Mouse (Mus musculus) left cerebral cortex, adult 2 months (tissue): ENCODE measurements around the gene Meis1. TPM values are rescaled to one million over a fixed set of nuclear protein-coding genes. Genes with fewer than 3 reads are reported as not detected.

Experiments used
- DNase-seq, 2 experiments: peaks; one replicate each; pipeline ENCODE4 v3.0.0; 2021 to 2022; ENCODE audit warnings: low spot score in 2 of 2, mixed read lengths in 1 of 2; ENCODE audit errors: extremely low spot score in 1 of 2
- H3K27ac ChIP-seq: fragments of 200-600 bp; 2 replicates; pipeline ENCODE4 v1.8.1; 2022
- H3K4me3 ChIP-seq: fragments of 200-600 bp; 2 replicates; pipeline ENCODE4 v1.8.1; 2022
- CTCF ChIP-seq: fragments of 200-600 bp; IDR thresholded peaks from 2 replicates; pipeline ENCODE4 v1.8.1; 2022; ENCODE audit warnings: antibody characterized with exemption, mild to moderate bottlenecking, moderate library complexity
- intact Hi-C: fragments of 180-260 bp; cut with DNase I; formaldehyde crosslinking; loops from one replicate; pipeline ENCODE4 v1.15.1; 2025
- total RNA-seq, 2 experiments: library from RNA; stranded (reverse); gene quantifications; 2 replicates each; pipeline ENCODE4 v1.2.3; 2021

Meis1 gene
- total RNA-seq, 2 experiments from 2014 or later: 4.8 to 4.9 TPM

DNA sequence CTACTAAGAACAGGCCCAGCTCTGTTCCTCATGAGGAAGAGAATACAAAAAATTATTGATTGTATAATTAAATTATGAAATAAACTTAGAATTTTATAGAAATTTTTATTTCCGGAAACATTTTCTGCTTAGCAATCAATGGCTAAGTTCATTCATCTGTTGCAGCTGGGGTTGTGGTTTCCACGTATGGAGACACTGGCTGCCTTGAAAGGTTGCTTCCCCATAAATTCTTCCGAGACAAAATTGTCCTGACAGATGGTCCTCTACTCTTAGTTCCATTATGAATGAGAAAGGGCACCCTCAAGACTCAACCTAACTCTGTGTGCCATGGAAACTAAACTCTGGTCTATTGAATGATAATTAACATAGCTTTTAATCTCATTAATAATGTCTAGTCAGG, 111.9 kb downstream of the Meis1 start:
- H3K27ac ChIP-seq: no peak overlapping the region
- intact Hi-C loops: no loop called here
- TF ChIP-seq CTCF: no peak
- H3K4me3 ChIP-seq: no peak overlapping the region
- DNase-seq: no peak

DNA sequence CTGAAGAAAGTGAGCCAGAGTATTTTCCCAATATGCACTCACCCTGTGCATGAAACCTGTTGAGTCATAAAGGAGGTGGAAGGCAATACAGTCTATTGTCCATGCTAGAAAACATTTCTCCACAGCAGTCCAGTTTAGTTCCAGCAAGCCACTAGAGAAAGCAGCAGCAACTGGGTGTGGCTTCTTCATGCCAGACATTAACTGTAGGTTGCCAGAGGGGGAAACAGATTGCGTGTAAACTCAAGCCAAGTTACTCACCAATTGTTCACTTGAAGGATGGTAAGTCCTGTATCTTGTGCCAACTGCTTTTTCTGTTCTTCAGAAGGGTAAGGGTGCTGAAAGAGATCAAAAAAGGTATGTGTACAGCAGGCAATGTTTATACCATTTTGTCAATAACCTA, 113.4 kb downstream of the Meis1 start:
- Histone ChIP-seq H3K27ac (no peak overlapping the region), H3K4me3 (no peak overlapping the region)
- intact Hi-C loops: no loop called here
- DNase-seq: no peak
- TF ChIP-seq CTCF: no peak

DNA sequence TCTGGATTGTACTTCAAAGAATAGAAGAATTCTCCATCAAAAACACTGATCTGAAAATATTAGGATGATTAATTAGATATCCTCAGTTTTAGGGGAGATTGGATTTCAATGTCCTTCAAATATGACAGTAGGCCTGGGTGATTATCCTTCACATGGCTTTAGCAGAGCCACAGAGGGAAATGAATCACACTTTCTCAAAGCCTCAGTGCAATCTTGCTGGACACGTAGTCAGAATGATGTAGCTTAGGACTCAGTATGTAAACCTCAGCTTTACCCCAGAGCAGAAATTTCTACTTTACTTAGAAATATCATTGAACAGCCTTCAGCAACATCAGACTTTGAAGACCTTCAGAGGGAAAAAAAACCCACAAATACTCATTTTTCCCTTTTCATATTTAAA, 113.9 kb downstream of the Meis1 start:
- no peak for DNase-seq
- TF ChIP-seq CTCF: no peak
- H3K27ac ChIP-seq: no peak overlapping the region
- H3K4me3 ChIP-seq: no peak overlapping the region
- intact Hi-C loops: no loop called here

DNA sequence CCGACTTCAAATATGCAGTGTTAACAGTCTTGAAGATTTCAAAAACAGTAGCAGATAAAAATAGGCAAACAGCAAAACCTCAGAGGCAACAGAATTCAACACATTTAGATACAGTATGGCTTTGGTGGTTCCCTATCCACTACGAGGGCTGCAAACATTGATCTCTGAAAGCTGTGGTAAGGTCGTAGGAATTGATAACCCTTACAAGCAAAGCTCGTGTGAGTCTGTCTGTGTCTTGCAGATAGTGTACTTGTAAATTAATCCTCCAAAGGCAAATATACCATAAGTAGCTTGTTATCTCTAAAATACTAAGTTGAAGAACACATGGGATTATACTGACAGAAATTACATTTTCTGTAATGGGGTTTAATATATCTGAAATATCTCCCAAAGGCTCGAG, 114.5 kb downstream of the Meis1 start:
- intact Hi-C loops: no loop called here
- TF ChIP-seq CTCF: no peak
- no peak for DNase-seq
- H3K27ac ChIP-seq: no peak overlapping the region
- H3K4me3 ChIP-seq: no peak overlapping the region

DNA sequence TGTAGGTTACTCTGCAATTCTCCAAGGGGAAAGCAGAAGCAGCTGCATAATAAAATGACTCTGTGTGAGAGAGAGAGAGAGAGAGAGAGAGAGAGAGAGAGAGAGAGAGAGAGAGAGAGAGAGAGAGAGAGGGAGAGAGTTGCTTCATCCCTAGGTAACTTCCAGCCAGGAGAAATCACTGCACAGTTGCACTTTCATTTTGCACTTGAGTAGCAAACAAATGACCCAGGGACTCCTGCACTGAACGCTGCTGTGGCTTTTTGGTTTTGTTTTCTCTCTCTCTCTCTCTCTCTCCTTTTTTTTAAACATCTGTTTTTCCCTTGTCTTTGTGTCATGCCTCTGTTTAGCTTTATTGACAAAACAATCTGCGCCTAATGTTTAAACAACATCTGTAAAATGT, 118.3 kb downstream of the Meis1 start:
- Histone ChIP-seq H3K4me3 (no peak overlapping the region), H3K27ac (no peak overlapping the region)
- DNase-seq: no peak
- TF ChIP-seq CTCF: no peak
- intact Hi-C loops: no loop called here

DNA sequence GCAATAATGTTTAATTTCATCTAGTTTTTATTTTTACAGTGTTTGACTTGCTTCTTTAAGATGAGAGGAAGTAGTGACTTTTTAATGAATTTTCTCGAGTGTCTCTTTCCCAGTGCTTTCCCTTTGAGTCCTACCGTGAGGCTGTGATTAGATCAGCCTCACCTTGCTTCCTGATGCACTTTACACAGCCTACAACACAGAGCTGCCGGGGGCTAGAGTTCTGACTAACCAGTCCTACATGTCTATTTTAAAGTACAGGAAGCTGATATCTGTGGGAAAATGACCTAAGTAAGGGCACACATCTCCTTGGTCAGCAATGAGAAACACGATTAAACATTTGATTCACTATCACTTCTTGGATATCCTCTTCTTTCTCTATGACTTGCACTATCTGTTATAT, 119.9 kb downstream of the Meis1 start:
- DNase-seq: no peak
- intact Hi-C loops: no loop called here
- no peak overlapping the region for H3K27ac ChIP-seq
- no peak overlapping the region for H3K4me3 ChIP-seq
- TF ChIP-seq CTCF: no peak

DNA sequence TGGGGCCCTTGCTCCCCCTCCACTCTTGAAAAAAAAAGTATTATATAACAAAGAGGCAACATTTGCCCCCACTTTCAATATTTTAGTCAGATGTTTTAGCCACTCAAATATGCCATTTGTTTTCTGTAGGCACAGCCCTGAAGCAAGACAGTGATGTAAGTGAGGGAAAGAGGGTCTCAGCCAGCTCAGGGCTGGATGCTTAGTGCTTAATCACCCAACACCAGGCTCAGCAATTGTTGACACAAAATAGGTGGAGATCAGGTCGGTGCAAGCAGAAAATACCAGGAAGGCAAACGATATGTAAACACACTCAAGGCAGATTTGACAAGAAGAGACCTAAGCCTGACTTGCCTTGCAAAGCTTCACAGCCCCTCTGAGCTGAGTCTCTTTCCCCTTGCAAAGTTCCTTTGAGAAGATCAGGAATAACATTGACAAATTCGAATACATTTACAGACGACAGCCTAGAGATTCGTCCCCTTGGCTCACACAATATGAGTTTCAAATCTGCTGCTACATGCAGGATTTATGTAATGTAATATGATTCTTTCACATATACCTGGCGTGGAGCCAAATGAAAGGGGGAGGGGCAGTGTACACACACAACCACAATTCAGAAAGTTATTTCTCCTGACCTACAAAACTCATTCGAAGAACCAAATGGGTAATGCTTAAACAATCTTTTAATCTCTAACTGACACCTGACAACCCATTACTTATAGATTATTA, 120.7 kb downstream of the Meis1 start:
- intact Hi-C loops: no loop called here
- TF ChIP-seq CTCF: no peak
- H3K27ac ChIP-seq: no peak overlapping the region

DNA sequence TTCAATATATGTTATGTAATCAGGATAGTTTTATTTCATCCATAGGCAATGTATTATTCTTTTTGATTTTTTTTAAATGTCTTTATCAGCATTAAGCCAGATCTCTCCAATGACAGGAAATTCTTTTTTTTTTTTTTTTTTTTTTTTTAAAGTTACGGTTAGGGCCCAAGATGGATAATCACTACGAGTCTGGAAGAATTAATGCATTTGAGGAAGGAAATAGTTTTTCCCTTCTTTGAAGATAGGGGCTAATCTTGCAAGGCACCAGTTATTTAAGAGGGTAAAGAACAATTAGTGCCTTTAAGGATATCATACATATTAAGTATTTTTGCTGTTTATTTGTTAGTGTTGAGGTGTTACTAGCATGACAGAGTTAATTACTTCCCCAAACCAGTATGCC, 121.5 kb downstream of the Meis1 start:
- no peak for TF ChIP-seq CTCF
- no peak overlapping the region for H3K4me3 ChIP-seq
- DNase-seq: no peak
- intact Hi-C loops: no loop called here
- no peak overlapping the region for H3K27ac ChIP-seq

More for the DNA sequence above, 120.7 kb downstream of the Meis1 start:
- no peak overlapping the region for H3K4me3 ChIP-seq
- no peak for DNase-seq

DNA sequence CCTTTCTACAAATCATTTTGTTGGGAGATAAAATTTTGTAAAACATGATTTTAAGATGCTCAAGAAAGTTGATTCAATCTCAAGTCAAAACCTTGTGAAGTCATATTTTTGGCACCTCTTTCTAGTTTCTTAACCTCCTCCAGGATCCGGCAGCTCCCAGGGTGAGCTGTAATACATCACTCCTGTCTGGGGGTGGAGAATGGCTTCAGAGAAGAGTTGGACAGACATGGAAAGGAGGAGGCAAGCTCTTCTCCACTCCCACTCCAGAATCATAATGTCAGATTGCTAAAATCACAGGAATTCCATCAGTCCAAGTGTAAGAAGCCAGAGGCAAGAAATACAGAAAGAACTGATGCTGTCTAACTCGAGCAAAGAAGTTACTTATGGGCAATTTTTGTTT, 126.3 kb downstream of the Meis1 start:
- Histone ChIP-seq H3K4me3 (no peak overlapping the region), H3K27ac (no peak overlapping the region)
- no peak for TF ChIP-seq CTCF
- intact Hi-C loops: no loop called here
- no peak for DNase-seq

DNA sequence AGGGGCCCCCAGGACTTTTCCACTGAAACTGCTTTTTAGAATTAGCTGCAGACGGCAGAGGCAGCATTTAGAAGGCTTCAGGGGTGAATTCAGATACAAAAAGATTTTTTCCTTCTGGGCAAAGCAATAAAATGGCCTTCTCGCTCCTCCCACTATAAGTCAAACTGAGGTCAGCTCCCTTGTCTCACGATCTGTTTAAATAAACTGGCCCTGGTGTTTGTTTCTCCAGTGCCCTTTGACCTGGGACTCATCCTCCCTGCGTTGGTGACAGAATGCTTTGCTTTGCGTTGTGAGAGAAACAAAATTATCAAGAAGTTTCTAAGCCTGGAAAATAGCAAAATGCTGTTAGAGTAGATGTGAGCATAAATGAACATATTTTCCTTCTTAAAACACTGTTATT, 129.6 kb downstream of the Meis1 start:
- intact Hi-C loops: no loop called here
- Histone ChIP-seq H3K4me3 (no peak overlapping the region), H3K27ac (no peak overlapping the region)
- TF ChIP-seq CTCF: no peak
- DNase-seq: no peak

DNA sequence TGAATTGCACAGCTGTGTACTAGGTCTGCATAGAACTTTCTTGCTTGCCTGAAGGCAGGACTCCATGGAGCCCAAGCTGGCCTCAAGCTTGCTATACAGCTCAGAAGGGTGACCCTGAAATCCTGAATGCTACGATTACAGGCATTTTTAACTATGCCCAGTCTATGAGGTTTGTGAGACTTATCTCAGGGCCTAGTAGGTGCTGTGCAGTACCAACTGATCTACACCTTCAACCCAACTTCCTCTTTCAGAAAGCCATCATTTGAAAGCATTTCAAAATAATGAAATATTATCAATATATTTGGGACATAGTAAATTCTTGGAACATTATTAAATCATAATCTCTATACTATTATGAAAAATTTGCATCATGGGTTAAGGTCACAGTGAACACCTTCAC, 130.1 kb downstream of the Meis1 start:
- intact Hi-C loops: no loop called here
- Histone ChIP-seq H3K4me3 (no peak overlapping the region), H3K27ac (no peak overlapping the region)
- DNase-seq: no peak
- no peak for TF ChIP-seq CTCF

DNA sequence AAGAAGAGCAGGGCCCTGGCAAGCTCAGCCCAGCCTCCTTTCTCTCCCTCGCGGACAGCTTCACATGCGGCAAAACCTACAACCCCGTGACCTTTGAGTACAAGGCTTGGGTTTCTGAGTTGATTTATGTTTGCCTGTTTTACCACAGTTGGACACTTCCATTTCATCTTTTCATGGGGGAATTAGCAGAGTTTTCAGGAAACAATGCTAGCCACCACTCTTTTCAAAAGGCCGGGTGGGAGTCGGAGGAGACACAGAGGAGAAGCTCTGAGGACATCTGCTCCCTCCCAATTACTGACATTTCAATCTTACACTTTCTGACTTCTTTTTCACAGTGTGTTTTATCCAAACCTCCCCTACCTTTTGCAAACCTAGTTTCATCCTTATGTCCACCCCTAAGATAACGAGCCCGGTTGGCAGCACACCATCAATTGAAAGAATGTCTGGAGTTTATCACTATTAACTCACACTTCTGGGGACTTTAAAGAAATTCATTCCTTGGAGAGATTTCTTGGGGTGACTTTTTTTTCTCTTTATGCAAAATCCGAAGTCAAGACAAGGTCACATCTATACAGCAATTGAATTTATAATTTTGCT, 133.0 kb downstream of the Meis1 start:
- intact Hi-C loops: no loop called here
- no peak for TF ChIP-seq CTCF
- no peak for DNase-seq
- no peak overlapping the region for H3K27ac ChIP-seq
- no peak overlapping the region for H3K4me3 ChIP-seq

DNA sequence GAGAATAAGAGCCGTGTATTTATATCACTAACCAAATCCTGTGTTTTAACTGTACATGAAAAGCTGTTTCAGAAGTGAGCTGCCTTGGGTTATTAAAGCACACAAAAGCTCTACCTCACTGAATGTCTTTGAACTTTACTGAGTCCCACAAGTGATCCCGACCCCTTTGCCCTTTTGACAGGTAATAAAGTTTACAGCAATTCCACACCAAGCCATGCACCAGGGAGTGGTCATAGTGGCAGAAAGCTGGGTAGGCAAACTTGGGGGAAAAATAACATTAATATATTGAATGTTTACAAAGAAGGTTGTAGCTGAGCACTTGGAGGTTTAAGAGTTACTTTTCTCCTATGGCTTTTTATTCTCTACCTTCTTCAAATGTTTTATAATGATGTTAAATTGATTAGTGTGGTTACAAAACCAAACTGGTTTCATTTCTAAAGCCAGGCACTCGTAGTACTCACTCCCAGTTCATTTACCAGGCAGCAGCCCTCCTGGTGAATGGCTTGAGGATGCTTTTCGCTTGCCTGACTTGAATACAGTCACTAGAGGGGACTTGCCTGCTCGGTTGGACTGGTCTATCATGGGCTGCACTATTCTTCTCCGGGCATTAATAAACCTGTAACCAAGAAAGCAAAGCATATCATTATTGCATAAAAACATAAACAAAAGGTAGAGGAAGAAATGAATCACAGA, 133.6 kb downstream of the Meis1 start:
- no peak overlapping the region for H3K4me3 ChIP-seq
- intact Hi-C loops: no loop called here
- no peak for DNase-seq
- no peak overlapping the region for H3K27ac ChIP-seq
- TF ChIP-seq CTCF: no peak
